Mouse (Mus musculus): ENCODE measurements around the gene Ptch1.

Ptch1 gene

GRCm38 (mm10) chr13:63499489-63499888 is 73.9 kb downstream of the Ptch1 start:
- no peak for DNase-seq (ENCODE audit: low read depth, low spot score)

DNA sequence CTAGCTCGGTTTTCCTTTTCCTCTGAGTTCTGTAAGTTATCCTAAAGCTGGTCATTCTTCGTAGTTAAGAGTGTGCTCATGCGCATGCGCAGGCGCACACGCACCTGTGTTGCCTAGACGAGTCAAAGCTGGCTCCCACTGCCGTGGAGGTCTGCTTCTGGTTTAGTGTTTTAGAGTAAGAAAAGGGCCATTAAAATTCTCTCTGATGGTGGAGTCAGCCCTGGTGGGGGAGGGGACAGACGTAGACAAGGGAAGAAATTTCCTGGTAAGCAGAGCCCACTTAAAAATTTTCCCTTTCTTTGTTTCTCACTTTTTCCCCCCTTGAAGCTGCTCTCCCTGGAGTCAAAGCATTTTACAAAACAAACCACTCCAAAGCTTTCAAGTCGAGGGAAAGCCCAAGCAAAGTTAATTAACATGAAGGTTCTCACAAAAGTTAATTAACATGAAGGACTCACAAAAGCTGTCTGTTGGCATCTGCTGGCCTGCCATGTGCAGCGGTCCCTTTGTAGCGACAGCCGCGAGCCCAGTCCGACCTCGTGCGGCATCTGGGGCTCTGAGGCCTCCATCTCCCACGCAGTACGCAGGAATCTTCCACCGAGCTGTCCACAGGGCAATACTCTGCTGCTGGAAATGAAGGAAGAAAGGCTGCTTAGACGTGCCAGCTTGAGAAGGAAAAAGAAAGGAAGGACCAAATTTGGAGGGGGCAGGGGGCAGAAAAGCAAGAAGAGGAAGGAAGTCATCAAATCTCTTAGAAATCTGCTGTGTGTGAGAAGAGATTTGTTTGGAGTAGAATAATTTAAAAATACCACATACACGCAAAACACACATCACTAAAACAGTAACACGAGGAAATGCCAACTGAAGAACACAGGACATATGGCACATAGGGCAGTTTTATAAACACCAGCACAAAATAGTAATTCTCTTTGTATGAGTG is 76.5 kb downstream of the Ptch1 start, which contains the start of gene Fancc:
TSS of gene Fancc (minus strand) at position 633 of the 937 bp plus-strand sequence.
- peak; percentile 31 for DNase-seq (ENCODE audit: low read depth, low spot score)

DNA sequence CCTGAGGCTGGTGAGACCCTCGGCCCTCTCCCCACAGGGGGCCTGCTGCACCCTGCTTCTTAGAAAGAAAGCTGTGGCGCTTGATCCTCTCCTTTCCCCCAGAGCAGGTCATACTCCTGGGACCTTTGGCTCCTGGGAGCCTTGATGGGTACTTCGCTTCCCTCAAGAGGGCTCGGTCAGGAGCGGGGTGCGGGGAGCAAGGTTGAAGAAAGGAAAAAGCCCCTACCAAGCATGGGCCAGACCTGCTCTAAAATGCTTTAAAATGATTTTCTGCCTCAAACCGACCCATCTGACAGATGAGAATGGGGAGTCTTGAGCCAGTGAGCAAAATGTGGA is 85.7 kb downstream of the Ptch1 start:
- no peak for DNase-seq (ENCODE audit: low read depth, low spot score)

GRCm38 (mm10) chr13:63486791-63487706 is 86.3 kb downstream of the Ptch1 start:
- DNase-seq (ENCODE audit: low read depth, low spot score) = no peak

GRCm38 (mm10) chr13:63475356-63475755 is 98.0 kb downstream of the Ptch1 start:
- no peak for DNase-seq (ENCODE audit: low read depth, low spot score)
